Mouse (Mus musculus) layer of hippocampus, postnatal 36 days (tissue): ENCODE results near the gene Alpk3. TPM values are rescaled to one million over a fixed set of nuclear protein-coding genes. Genes with fewer than 3 reads are reported as not detected.
"Not testable (repeated sequence)": the region's sequence is repeated elsewhere in the genome, so short reads cannot be mapped to it uniquely, and the experiment has no call there.

Experiments
- DNase-seq, 2 experiments: peaks; one replicate each; pipeline ENCODE4 v3.0.0; 2022
- total RNA-seq, 2 experiments: library from RNA; stranded (reverse); gene quantifications; 2 replicates each; pipeline ENCODE4 v1.2.3; 2021

Gene Alpk3
- total RNA-seq, 2 experiments from 2014 or later = 0.46 to 0.62 TPM

DNA sequence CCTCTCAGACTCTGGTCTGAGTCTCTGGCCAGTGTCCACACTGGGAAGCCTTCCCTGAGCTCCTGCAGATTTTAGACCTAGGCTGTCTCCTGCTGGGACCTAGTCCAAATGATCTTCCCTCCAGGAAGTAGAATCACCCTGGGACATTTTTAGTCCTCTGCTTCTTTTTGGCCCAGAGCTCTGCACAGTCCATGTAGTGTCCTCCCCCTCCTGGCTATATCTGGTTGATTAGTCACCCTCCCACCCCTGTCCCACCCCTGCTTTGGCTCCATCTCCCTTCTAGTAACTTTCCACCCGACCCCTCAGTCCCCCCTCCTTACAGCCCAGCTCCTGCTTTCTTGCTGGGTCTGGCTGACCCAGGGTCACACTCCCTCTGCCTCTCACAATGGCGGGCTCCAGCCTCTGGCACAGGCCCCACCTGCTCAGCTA is 75.5 kb downstream of the Alpk3 start:
- no peak for DNase-seq

DNA sequence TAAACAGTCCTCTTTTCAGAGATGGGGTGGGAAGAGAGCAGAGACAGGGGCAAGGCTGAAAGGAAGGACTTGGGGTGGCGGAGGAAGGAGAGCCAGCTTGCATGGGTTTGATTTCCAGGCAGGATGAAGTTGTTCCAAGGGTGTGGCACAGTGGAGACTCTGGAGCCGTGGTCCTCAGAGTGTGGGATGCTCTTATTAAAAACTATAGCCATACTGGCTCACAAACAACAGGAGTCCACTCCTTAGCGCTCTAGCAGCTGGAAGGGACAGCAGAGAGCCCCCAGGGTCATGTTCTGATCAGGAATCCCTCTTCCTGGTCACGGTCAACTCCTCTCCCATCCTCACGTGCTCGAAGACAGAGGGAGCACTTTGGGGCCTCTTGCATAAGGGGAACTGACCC is 76.0 kb downstream of the Alpk3 start:
- DNase-seq = no peak

GRCm38 (mm10) chr7:81133941-81134340 is 76.5 kb downstream of the Alpk3 start:
- DNase-seq = no peak

GRCm38 (mm10) chr7:81134614-81135067 is 77.2 kb downstream of the Alpk3 start:
- DNase-seq = peak; percentile 42 to 43

GRCm38 (mm10) chr7:81137292-81137691 is 79.9 kb downstream of the Alpk3 start:
- no peak for DNase-seq

DNA sequence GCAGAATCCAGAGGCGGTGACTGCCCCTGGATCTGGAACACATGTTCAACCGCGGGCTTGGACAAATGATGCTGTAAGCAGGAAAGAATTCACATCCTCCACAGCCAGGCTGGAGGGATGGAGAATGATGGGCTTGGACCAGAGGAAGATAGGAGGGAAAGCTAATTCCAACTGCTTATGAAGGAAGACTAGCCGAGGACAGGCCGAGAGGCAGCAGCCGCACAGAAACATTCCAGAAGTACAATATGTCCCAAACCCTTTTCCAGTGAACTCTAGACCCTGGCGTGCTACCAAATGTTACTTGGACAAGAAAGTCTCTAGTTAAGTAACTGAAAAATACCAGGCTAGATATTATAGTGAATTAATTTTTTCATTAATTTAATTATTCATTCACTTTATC is 81.7 kb downstream of the Alpk3 start:
- no peak for DNase-seq

DNA sequence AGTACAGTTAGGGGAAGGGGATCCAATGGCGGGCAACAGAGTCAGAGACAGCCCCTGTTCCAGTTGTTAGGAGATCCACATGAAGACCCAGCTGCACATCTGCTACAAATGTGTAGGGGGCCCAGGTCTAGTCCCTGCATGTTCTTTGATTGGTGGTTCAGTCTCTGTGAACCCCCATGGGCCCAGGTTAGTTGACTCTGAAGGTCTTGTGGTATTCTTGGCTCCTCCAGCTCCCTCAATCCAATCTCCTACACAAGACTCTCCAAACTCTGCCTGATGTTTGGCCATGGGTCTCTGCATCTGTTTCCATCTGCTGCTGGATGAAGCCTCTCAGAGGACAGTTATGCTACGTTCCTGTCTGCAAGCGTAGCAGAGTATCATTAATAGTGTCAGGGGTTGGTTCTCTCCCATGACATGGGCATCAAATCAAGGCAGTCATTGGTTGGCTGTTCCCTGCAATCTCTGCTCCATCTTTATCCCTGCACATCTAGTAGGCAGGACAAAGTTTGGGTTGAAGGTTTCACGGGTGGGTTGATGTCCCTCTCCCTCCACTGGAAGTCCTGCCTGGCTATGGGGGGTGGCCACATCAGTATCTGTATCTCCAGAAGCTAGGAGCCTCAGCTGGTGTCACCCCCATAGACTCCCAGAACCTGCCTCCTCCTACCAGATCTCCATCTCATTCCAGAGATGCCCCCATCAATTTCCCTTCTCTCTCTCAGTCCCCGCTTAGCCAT is 82.4 kb downstream of the Alpk3 start:
- DNase-seq = no peak

DNA sequence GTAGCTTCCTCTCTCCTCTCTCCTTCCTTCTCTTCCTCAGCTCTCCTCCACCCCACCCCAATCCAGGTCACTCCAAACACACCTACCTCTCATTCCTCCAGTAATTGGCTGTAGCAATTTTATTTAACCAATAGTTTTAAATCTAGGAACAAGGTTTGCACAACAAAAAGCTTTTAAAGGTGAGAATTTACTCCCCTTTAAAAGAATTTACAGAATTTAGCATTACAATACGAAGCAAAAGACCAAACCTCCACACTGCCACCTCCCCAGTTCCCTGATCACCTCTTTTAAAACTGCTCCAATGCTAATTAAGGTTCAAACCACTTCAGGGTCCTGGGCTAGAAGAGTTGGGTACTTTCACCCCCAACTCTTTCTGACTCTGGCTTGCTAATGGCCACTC is 84.1 kb downstream of the Alpk3 start:
- no peak for DNase-seq

DNA sequence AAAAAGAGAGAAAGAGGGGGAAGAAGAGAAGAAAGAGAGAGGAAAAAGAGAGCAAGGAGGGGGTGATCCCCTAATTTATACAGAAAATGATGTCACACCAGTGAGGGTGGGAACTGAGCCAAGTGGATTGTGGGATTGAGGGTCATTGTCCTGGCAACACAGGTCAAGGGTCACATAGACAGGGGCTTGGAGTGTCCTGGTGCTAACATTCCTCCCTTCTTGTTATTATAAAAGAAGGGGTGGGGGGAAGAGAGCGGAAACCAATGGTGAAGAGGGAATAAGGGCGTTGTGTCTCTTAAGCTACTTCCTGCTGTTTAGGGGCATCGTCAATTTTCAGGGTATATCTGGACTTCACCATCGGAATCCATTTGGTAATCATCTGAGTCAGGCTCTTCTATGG is 85.7 kb downstream of the Alpk3 start:
- DNase-seq = not testable (repeated sequence)

- DNase-seq = no peak
These were observed 92.4 kb downstream of the Alpk3 start for GRCm38 (mm10) chr7:81149759-81150158.

- DNase-seq = no peak
These were observed 93.8 kb downstream of the Alpk3 start for GRCm38 (mm10) chr7:81151216-81151615.

GRCm38 (mm10) chr7:81152306-81152705 is 94.9 kb downstream of the Alpk3 start:
- no peak for DNase-seq

GRCm38 (mm10) chr7:81152826-81153225 is 95.4 kb downstream of the Alpk3 start:
- DNase-seq = no peak

GRCm38 (mm10) chr7:81153327-81153726 is 95.9 kb downstream of the Alpk3 start:
- no peak for DNase-seq

DNA sequence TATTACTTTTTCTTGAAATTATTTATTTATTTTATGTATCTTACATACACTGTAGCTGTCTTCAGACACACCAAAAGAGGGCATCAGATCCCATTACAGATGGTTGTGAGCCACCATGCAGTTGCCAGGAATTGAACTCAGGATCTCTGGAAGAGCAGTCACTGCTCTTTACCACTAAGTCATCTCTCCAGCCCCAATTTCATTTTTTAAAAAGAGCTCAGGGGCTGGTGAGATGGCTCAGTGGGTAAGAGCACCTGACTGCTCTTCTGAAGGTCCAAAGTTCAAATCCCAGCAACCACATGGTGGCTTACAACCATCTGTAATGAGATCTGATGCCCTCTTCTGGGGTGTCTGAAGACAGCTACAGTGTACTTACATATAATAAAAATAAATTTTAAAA is 96.8 kb downstream of the Alpk3 start:
- DNase-seq = not testable (repeated sequence)

GRCm38 (mm10) chr7:81154960-81155359 is 97.6 kb downstream of the Alpk3 start:
- DNase-seq = peak in 1 of 2 experiments; percentile 27

Other genes starting within 250 kb of the Alpk3 start
- 10 to 100 TPM; 19.5 to 23.9 TPM for gene Iqgap1, start 231.6 kb upstream of the Alpk3 start, total RNA-seq
- gene Zscan2, start 196.7 kb upstream of the Alpk3 start, total RNA-seq = 10 to 100 TPM; 12.9 to 13.2 TPM
- 10 to 100 TPM; 24.5 to 28.7 TPM for gene Wdr73, start 156.3 kb upstream of the Alpk3 start, total RNA-seq
- gene Nmb, start 152.5 kb upstream of the Alpk3 start, total RNA-seq = 10 to 100 TPM in 1 of 2 experiments, 1 to 10 TPM in 1; 9.9 to 11.0 TPM
- 10 to 100 TPM; 52.5 to 59.6 TPM for gene Sec11a, start 109.8 kb upstream of the Alpk3 start, total RNA-seq
- gene Zfp592, start 63.9 kb upstream of the Alpk3 start, total RNA-seq = 10 to 100 TPM; 19.3 to 26.4 TPM
- not detected for gene Slc28a1, start 57.2 kb downstream of the Alpk3 start, total RNA-seq
- 1 to 10 TPM; 7.5 to 8.3 TPM for gene Pde8a, start 156.0 kb downstream of the Alpk3 start, total RNA-seq